Mouse (Mus musculus): ENCODE measurements around the gene Gm11172. TPM values are rescaled to one million over a fixed set of nuclear protein-coding genes. Genes with fewer than 3 reads are reported as not detected.

Gene Gm11172
- polyA plus RNA-seq, 1 experiment from 2014 or later: not detected

DNA sequence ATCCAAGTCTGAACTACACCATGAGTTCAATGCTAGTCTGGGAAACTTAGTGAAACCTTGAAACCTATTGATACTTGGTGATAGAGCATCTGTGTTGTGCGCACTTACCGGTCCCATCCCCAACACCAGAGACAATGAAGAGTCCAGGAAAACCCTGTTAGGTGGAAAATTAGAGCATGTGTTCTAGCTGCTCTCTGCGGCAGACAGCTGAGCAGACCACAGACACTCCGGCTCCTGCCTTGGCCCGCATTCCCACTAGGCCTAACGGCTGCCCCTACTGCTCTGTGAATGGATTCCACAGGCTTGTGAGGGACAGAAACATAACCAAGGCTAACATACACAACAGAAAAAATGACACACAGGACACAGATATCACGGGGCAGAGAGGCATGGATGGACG lies 39.2 kb upstream of the Gm11172 start:
- peaks cover 20% of the 10 kb centered on the region for H3K4me1 ChIP-seq (ENCODE audit: control insufficient read depth, insufficient read depth, low read length)
- no peaks in the 10 kb centered on the region for H3K36me3 ChIP-seq (ENCODE audit: control insufficient read depth, insufficient read depth)
- no peak overlapping the region for H3K4me3 ChIP-seq (ENCODE audit: low read length)
- 76% methylated on average over 8 of the region's 8 CpGs for WGBS
- H3K9me3 ChIP-seq (replicated peaks; ENCODE audit: control insufficient read depth, low read length): no peaks in the 10 kb centered on the region
- H3K27ac ChIP-seq (ENCODE audit: low read length): no peak overlapping the region
- no peak for ATAC-seq (replicated peaks; ENCODE audit: extremely low read depth, insufficient read depth, low FRiP score)
- H3K27me3 ChIP-seq (ENCODE audit: control insufficient read depth, insufficient read depth, low read length): peaks cover 2% of the 10 kb centered on the region; the same call in 1 of the 2 replicates
- H3K4me2 ChIP-seq (ENCODE audit: low read depth, low read length): no peak overlapping the region
- H3K9ac ChIP-seq (ENCODE audit: low read length): no peak overlapping the region

DNA sequence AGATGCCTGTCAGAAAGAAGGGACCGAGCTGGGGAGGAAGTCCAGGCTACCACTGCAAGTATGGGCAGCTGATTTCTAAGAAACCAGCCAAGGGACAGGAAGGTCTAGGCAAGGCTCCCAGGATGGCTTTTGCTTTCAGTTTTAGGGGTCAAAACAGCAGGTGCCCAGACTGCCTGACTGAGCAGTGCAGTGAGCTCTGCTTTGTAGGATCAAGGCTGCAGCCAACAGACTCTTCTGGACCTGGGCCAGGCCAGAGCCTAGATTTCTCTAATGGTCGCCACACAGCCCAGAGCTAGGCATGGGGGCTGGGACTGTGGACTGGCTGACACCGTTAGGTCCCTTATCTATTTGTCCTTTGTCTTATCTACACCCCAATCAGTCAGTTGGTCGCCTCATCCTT lies 38.0 kb upstream of the Gm11172 start:
- no peaks in the 10 kb centered on the region for H3K9me3 ChIP-seq (replicated peaks; ENCODE audit: control insufficient read depth, low read length)
- 44% methylated on average over 4 of the region's 4 CpGs for WGBS
- no peak overlapping the region for H3K4me3 ChIP-seq (ENCODE audit: low read length)
- ATAC-seq (replicated peaks; ENCODE audit: extremely low read depth, insufficient read depth, low FRiP score): no peak
- H3K27me3 ChIP-seq (ENCODE audit: control insufficient read depth, insufficient read depth, low read length): no peaks in the 10 kb centered on the region
- H3K36me3 ChIP-seq (ENCODE audit: control insufficient read depth, insufficient read depth): no peaks in the 10 kb centered on the region
- no peak overlapping the region for H3K27ac ChIP-seq (ENCODE audit: low read length)
- H3K4me2 ChIP-seq (ENCODE audit: low read depth, low read length): no peak overlapping the region
- peaks cover 17% of the 10 kb centered on the region for H3K4me1 ChIP-seq (ENCODE audit: control insufficient read depth, insufficient read depth, low read length)
- H3K9ac ChIP-seq (ENCODE audit: low read length): no peak overlapping the region

GRCm38 (mm10) chr16:10776322-10776721 lies 36.4 kb upstream of the Gm11172 start:
- H3K36me3 ChIP-seq (ENCODE audit: control insufficient read depth, insufficient read depth): no peaks in the 10 kb centered on the region
- no peak overlapping the region for H3K4me3 ChIP-seq (ENCODE audit: low read length)
- H3K4me2 ChIP-seq (ENCODE audit: low read depth, low read length): no peak overlapping the region
- no peak overlapping the region for H3K27ac ChIP-seq (ENCODE audit: low read length)
- no peaks in the 10 kb centered on the region for H3K27me3 ChIP-seq (ENCODE audit: control insufficient read depth, insufficient read depth, low read length)
- no peak overlapping the region for H3K9ac ChIP-seq (ENCODE audit: low read length)
- peaks cover 16% of the 10 kb centered on the region for H3K4me1 ChIP-seq (ENCODE audit: control insufficient read depth, insufficient read depth, low read length)
- no peak for ATAC-seq (replicated peaks; ENCODE audit: extremely low read depth, insufficient read depth, low FRiP score)
- no peaks in the 10 kb centered on the region for H3K9me3 ChIP-seq (replicated peaks; ENCODE audit: control insufficient read depth, low read length)
- WGBS: 37% methylated on average over 7 of the region's 7 CpGs

GRCm38 (mm10) chr16:10777579-10778160 lies 35.0 kb upstream of the Gm11172 start:
- ATAC-seq (replicated peaks; ENCODE audit: extremely low read depth, insufficient read depth, low FRiP score): no peak
- Histone ChIP-seq H3K4me2 (ENCODE audit: low read depth, low read length) (no peak overlapping the region), H3K9me3 (replicated peaks; ENCODE audit: control insufficient read depth, low read length) (no peaks in the 10 kb centered on the region), H3K9ac (ENCODE audit: low read length) (no peak overlapping the region), H3K27me3 (ENCODE audit: control insufficient read depth, insufficient read depth, low read length) (no peaks in the 10 kb centered on the region), H3K4me1 (ENCODE audit: control insufficient read depth, insufficient read depth, low read length) (peaks cover 28% of the 10 kb centered on the region), H3K4me3 (ENCODE audit: low read length) (no peak overlapping the region), H3K27ac (ENCODE audit: low read length) (0 out of 2 replicates have a peak overlapping the region, but pooled peaks have one; percentile 4), H3K36me3 (ENCODE audit: control insufficient read depth, insufficient read depth) (no peaks in the 10 kb centered on the region)
- 58% methylated on average over 5 of the region's 5 CpGs for WGBS

GRCm38 (mm10) chr16:10780631-10781120 lies 32.0 kb upstream of the Gm11172 start:
- no peak for ATAC-seq (replicated peaks; ENCODE audit: extremely low read depth, insufficient read depth, low FRiP score)

GRCm38 (mm10) chr16:10781862-10782371 lies 30.8 kb upstream of the Gm11172 start:
- Histone ChIP-seq H3K4me3 (ENCODE audit: low read length) (no peak overlapping the region), H3K36me3 (ENCODE audit: control insufficient read depth, insufficient read depth) (no peaks in the 10 kb centered on the region), H3K27me3 (ENCODE audit: control insufficient read depth, insufficient read depth, low read length) (no peaks in the 10 kb centered on the region), H3K4me1 (ENCODE audit: control insufficient read depth, insufficient read depth, low read length) (peaks cover 51% of the 10 kb centered on the region), H3K9me3 (replicated peaks; ENCODE audit: control insufficient read depth, low read length) (no peaks in the 10 kb centered on the region), H3K4me2 (ENCODE audit: low read depth, low read length) (peak overlapping the region; percentile 97), H3K27ac (ENCODE audit: low read length) (peak overlapping the region; percentile 62), H3K9ac (ENCODE audit: low read length) (peak overlapping the region; percentile 51)
- WGBS: 24% methylated on average over 9 of the region's 9 CpGs
- no peak for ATAC-seq (replicated peaks; ENCODE audit: extremely low read depth, insufficient read depth, low FRiP score)

More at GRCm38 (mm10) chr16:10780631-10781120, 32.0 kb upstream of the Gm11172 start:
- Histone ChIP-seq H3K4me3 (ENCODE audit: low read length) (no peak overlapping the region), H3K4me1 (ENCODE audit: control insufficient read depth, insufficient read depth, low read length) (peaks cover 42% of the 10 kb centered on the region), H3K27ac (ENCODE audit: low read length) (0 out of 2 replicates have a peak overlapping the region, but pooled peaks have one; percentile 46), H3K9me3 (replicated peaks; ENCODE audit: control insufficient read depth, low read length) (no peaks in the 10 kb centered on the region), H3K36me3 (ENCODE audit: control insufficient read depth, insufficient read depth) (no peaks in the 10 kb centered on the region), H3K9ac (ENCODE audit: low read length) (peak overlapping the region; percentile 16; the same call in 1 of the 2 replicates), H3K4me2 (ENCODE audit: low read depth, low read length) (no peak overlapping the region), H3K27me3 (ENCODE audit: control insufficient read depth, insufficient read depth, low read length) (no peaks in the 10 kb centered on the region)
- WGBS: 81% methylated on average over 5 of the region's 5 CpGs

GRCm38 (mm10) chr16:10782377-10783151 lies 30.2 kb upstream of the Gm11172 start:
- Histone ChIP-seq H3K27me3 (ENCODE audit: control insufficient read depth, insufficient read depth, low read length) (no peaks in the 10 kb centered on the region), H3K9me3 (replicated peaks; ENCODE audit: control insufficient read depth, low read length) (no peaks in the 10 kb centered on the region), H3K4me2 (ENCODE audit: low read depth, low read length) (peak overlapping the region; percentile 97)

GRCm38 (mm10) chr16:10783152-10783434 lies 29.6 kb upstream of the Gm11172 start:
- H3K27me3 ChIP-seq (ENCODE audit: control insufficient read depth, insufficient read depth, low read length): no peaks in the 10 kb centered on the region
- H3K4me1 ChIP-seq (ENCODE audit: control insufficient read depth, insufficient read depth, low read length): peaks cover 54% of the 10 kb centered on the region
- peak overlapping the region; percentile 76 for H3K4me3 ChIP-seq (ENCODE audit: low read length)
- WGBS: 14% methylated on average over 1 of the region's 1 CpGs
- peak overlapping the region; percentile 62; the same call in 1 of the 2 replicates for H3K27ac ChIP-seq (ENCODE audit: low read length)
- H3K9me3 ChIP-seq (replicated peaks; ENCODE audit: control insufficient read depth, low read length): no peaks in the 10 kb centered on the region
- ATAC-seq (replicated peaks; ENCODE audit: extremely low read depth, insufficient read depth, low FRiP score): no peak
- peak overlapping the region; percentile 97 for H3K4me2 ChIP-seq (ENCODE audit: low read depth, low read length)
- no peaks in the 10 kb centered on the region for H3K36me3 ChIP-seq (ENCODE audit: control insufficient read depth, insufficient read depth)
- H3K9ac ChIP-seq (ENCODE audit: low read length): peak overlapping the region; percentile 70

More at GRCm38 (mm10) chr16:10782377-10783151, 30.2 kb upstream of the Gm11172 start:
- Histone ChIP-seq H3K27ac (ENCODE audit: low read length) (peak overlapping the region; percentile 62), H3K36me3 (ENCODE audit: control insufficient read depth, insufficient read depth) (no peaks in the 10 kb centered on the region), H3K9ac (ENCODE audit: low read length) (peak overlapping the region; percentile 70), H3K4me3 (ENCODE audit: low read length) (peak overlapping the region; percentile 76), H3K4me1 (ENCODE audit: control insufficient read depth, insufficient read depth, low read length) (peaks cover 54% of the 10 kb centered on the region)
- 32% methylated on average over 6 of the region's 6 CpGs for WGBS
- ATAC-seq (replicated peaks; ENCODE audit: extremely low read depth, insufficient read depth, low FRiP score): no peak

- Histone ChIP-seq H3K9ac (ENCODE audit: low read length) (peak overlapping the region; percentile 70), H3K9me3 (replicated peaks; ENCODE audit: control insufficient read depth, low read length) (no peaks in the 10 kb centered on the region), H3K4me3 (ENCODE audit: low read length) (peak overlapping the region; percentile 76), H3K4me1 (ENCODE audit: control insufficient read depth, insufficient read depth, low read length) (peaks cover 54% of the 10 kb centered on the region), H3K4me2 (ENCODE audit: low read depth, low read length) (peak overlapping the region; percentile 97), H3K27me3 (ENCODE audit: control insufficient read depth, insufficient read depth, low read length) (no peaks in the 10 kb centered on the region), H3K27ac (ENCODE audit: low read length) (no peak overlapping the region), H3K36me3 (ENCODE audit: control insufficient read depth, insufficient read depth) (no peaks in the 10 kb centered on the region)
- no peak for ATAC-seq (replicated peaks; ENCODE audit: extremely low read depth, insufficient read depth, low FRiP score)
- 54% methylated on average over 8 of the region's 8 CpGs for WGBS
Observed at GRCm38 (mm10) chr16:10783451-10783850, 29.3 kb upstream of the Gm11172 start.
